Mouse (Mus musculus): ENCODE measurements at regions not wholly inside any gene's neighbourhood (a gene's known extent, or its start where the extent isn't known, plus 50 kb on each side); places are given as distances from the start of the nearest gene placed in this dataset.
"Not testable (repeated sequence)": the region's sequence is repeated elsewhere in the genome, so short reads cannot be mapped to it uniquely, and the experiment has no call there.

GRCm38 (mm10) chr14:27562564-27562963 lies 54.3 kb upstream of the Ccdc66 start:
- DNase-seq = not testable (repeated sequence)

- DNase-seq = not testable (repeated sequence)
Measured at GRCm38 (mm10) chr14:27561974-27562373, 53.7 kb upstream of the Ccdc66 start.

GRCm38 (mm10) chr14:27560434-27560833 lies 52.2 kb upstream of the Ccdc66 start:
- peak; percentile 42 to 79 for DNase-seq

- DNase-seq = no peak
Measured at GRCm38 (mm10) chr14:27558794-27559491, 50.7 kb upstream of the Ccdc66 start.
